Mouse (Mus musculus) NIH3T3 (cell line): Measurements from ENCODE around the gene Ddx19a.
"Not testable (repeated sequence)": the region's sequence is repeated elsewhere in the genome, so short reads cannot be mapped to it uniquely, and the experiment has no call there.

Source experiments
- DNase-seq: peaks from one replicate; pipeline ENCODE4 v3.0.0-alpha.2; 2012; ENCODE audit warnings: low read depth

Gene Ddx19a

DNA sequence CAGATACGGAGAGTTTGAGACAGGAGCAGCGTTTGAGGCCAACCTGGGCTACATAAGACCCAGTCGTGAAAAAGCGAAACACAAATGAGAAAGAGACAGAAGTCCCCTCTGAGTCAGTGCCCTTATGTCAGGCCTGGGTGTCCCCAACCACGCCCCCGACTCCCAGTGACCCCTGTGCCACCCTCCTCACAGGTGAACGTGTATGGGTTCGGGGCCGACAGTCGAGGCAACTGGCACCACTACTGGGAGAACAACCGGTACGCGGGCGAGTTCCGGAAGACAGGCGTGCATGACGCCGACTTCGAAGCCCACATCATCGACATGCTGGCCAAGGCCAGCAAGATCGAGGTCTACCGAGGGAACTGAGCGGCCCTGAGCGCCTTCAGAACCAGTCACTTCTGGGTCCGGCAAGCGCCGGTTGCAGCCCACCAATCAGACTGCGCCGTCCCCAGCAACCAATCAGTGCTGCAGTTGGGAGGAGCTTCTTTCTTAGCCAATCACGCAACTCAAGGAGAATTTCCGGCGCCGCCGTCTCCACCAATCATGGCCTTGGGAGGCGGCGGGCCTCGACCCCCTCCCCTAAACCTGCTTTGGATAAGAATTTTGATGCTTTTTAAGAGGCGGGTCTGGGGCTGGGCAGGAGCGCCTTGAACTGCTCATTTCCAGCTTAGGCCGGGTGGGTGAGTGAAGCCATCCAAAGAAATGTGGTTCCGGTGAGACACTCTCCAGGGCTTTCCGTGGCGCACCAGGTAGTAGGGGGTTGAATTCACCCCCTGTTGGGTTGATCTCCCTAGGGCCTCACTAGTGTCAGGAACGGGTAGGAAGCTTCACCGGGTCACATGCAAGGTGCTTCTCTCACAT lies 27.5 kb downstream of the Ddx19a start:
- DNase-seq, result no peak

DNA sequence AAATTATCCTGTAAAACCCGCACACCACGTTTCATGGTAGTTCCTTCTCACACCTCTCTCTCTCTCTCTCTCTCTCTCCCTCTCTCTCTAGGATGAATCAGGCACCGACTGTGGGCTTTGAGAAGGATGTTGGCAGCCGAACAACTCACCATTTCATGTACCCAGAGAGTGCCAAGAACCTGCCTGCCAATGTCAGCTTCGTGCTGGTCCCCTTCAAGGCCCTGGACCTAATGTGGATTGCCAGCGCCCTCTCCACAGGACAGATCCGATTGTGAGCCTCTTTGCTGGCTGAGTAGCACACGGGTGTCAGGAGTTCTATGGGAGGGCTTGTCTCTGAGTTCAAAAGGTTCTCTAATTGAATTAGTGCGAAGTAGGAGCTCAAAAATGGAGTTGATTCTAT lies 30.3 kb downstream of the Ddx19a start:
- no peak for DNase-seq

DNA sequence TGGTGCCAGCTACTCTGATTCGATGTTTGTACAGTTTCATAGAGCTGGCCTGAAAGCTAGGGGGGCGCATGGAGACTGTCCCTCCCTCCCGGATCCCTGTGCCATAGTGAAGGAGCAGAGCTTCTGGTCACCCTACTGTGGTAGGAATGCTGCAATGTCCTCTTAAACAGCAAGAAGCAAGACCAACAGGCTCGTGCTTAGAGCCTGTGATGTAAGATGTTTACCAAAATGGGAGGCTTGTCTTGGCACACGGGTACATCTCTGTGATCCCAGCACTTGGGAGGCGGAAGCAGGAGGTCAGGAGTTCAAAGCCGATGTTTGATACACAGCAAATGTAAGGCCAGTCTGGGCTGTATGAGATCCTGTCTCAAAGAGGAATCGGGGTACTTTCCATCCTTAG lies 31.0 kb downstream of the Ddx19a start:
- no peak for DNase-seq

DNA sequence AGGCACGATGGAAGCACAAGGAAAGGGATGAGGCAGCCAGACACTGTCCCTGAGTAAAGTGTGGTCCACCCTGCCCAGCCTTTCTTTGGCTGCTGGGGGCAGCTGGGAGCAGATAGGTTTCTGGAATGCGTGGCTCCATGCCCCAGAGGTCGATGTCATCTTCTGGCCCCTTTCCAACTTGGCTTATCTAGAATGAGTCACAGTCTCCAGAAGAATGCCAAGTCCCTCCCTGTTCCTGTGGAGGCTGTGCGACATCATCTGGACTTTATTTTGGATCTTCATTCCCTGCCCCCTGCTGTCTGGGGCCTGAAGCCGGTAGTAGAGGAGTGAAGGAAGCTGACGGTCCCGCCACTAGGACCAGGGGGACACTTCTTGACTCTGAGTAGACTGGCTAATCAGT lies 32.0 kb downstream of the Ddx19a start:
- DNase-seq, result peak; percentile 90

- no peak for DNase-seq
Observed at GRCm38 (mm10) chr8:110964666-110965065, 32.9 kb downstream of the Ddx19a start.

GRCm38 (mm10) chr8:110963051-110963450 lies 34.5 kb downstream of the Ddx19a start:
- DNase-seq, result peak; percentile 44

GRCm38 (mm10) chr8:110959906-110960305 lies 37.7 kb downstream of the Ddx19a start:
- DNase-seq, result no peak

GRCm38 (mm10) chr8:110959071-110959780 lies 38.4 kb downstream of the Ddx19a start:
- no peak for DNase-seq

GRCm38 (mm10) chr8:110958553-110958952 lies 39.0 kb downstream of the Ddx19a start:
- DNase-seq, result not testable (repeated sequence)

DNA sequence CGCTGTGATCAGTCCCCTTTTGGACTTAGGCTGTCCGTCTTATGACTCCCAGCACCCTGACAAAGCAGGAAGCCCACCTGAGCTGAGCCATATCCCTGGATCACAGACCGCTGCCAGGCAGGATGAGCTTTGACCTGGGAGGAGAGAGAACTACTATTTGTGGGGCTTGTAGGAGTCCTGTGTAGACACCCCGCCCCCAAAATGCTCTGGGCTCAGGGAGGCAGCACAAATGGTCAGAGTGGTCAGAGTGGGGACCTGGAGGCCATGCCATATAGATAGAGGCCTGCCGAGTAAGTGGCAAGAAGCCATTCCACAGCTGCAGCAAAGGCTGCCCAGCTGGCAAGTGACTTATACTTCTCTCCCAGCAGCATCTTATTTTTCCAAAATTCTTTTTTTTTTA lies 39.5 kb downstream of the Ddx19a start:
- no peak for DNase-seq

GRCm38 (mm10) chr8:110957471-110957870 lies 40.1 kb downstream of the Ddx19a start:
- DNase-seq, result no peak

GRCm38 (mm10) chr8:110956619-110957450 lies 40.8 kb downstream of the Ddx19a start:
- no peak for DNase-seq

DNA sequence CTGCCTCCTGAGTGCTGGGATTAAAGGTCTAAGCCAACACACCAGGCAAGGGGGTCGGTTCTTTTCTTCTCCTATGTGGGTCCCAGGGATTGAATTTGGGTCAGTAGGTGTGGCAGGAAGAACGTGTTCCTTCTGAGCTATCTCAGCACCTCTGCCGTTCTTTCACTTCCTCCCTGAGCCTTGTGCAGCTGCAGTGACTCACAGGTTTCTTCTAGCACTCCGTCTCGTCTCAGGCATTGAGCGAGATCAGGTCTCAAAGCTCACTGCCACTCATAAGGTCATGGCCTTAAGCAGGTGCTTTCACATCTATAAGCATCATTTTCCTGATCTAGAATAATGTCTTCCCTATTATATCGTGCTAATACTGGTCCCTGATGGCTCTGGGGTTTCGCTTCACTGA lies 42.8 kb downstream of the Ddx19a start:
- DNase-seq, result no peak

GRCm38 (mm10) chr8:110950065-110950484 lies 47.5 kb downstream of the Ddx19a start:
- DNase-seq, result no peak

- no peak for DNase-seq
Observed at GRCm38 (mm10) chr8:110945716-110946115, 51.9 kb downstream of the Ddx19a start.

DNA sequence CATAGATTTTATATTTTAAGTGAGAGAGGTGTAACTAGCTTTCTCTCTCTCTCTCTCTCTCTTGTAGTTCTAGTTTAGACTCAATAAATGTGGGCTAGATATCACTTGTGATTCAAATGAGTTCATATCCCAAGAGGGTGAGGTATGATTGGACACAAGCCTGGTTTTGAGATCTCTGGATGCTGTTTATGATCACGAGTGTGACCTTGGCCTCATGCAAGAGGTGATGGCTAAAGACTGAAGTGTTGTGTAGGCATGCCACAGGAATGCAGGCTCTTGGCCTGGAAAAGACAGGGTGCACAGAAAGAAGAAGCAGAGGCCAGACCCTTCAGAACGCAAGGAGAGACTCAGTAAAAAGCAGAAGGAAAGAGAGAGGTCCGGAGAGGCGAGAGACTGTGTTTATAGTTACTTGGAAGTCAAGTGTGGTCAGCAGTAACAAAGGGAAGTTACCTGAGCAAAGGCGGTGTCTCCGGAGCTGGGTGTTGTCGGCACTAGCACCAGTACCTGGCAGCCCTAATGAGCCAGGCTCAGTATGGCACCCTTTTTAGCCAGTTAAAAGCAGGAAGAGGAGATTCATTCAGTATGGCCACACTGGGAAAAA lies 53.2 kb downstream of the Ddx19a start:
- DNase-seq, result peak; percentile 92

- peak; percentile 99 for DNase-seq
Observed at GRCm38 (mm10) chr8:110941453-110941948, 56.1 kb downstream of the Ddx19a start.

DNA sequence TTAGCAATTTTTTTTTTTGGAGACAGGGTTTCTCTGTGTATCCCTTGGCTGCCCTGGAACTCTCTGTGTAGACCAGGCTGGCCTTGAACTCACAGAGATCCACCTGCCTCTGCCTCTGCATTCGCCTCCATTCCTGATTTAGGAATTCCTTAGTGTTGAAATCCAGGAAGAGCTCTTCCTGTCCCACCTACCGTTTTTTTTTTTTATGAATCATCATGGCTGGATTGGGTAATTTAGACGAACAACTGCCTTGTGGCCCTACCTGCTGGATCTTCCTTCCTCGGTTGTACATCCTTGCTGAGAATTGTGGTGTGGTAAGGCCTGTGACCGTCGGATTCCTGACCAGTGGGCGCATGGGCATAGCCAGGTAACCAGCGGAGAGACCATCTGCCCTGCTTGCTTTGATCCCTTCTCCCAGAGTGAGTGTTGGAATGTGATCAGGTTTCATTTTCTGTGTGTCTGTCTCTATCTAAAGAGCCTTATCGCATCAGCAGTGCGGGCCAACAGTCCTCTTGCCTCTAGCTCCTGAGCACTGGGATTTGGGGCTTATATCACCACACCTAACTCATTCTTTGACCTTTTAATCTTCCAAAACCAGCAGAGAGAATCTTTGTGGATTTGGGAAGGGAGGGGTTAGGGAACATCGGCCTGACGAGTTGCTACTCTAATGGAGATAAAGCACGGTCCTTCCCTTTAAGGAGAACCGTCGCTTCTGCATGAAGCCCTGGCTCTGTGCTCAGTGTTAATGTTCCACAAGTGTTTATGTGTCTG lies 56.7 kb downstream of the Ddx19a start:
- peak; percentile 26 for DNase-seq

DNA sequence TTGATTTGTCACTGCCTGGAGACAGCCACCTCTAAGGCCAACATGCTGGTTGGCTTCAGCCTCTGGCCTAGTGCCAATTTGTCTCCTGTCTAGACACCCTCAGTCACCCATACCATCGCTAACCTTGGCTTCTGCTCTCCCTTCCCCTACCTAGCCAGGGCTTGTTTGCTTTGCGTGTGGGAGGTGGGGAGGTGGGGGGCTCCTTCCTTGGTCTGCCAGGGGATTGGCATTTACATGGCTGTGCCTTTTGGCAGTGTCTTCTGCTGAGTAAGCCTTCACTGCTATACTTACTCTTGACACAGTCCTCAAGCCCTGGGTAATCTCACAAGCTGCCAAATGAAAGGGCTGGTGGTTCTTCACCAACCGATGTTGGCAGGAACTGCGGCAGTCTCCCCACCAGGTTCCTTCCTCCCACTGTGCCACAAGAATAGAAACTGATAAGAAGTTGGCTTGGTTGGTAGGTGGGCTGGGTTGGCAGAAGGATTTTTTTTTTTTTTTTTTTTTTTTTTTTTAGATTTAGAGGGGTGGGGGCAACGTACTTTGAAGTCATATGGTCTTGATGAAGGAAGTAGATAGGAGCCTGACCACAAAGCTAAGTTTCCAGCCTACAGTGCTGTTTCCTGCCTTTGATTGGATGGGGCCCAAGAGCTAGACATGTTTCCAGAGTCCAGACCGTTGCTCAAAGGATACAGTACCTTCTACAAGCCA lies 58.6 kb downstream of the Ddx19a start:
- DNase-seq, result peak; percentile 36

DNA sequence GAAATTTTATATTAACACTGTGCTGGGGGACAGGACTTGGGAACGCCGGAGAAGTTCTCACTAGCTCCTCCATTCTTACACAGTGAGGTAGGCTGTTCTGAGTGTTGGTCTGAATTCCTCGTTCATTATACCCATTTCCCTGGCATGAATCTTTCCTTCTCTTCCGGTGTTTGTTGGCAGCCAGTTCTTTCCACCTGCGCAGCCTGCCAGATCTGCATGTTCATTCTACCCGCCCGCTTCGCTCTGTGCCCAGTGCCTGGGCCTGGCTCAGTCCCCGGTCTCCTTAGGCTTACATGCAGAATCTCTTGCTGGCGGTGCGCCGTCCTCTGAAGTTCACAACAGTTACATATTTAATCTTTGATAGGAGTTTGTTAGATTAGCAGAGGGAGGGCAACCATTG lies 61.4 kb downstream of the Ddx19a start:
- no peak for DNase-seq
